Mouse (Mus musculus): ENCODE results near the gene Usp46. TPM values are rescaled to one million over a fixed set of nuclear protein-coding genes. Genes with fewer than 3 reads are reported as not detected.

The Usp46 gene
- polyA plus RNA-seq, 1 experiment from 2014 or later = 37.9 TPM

DNA sequence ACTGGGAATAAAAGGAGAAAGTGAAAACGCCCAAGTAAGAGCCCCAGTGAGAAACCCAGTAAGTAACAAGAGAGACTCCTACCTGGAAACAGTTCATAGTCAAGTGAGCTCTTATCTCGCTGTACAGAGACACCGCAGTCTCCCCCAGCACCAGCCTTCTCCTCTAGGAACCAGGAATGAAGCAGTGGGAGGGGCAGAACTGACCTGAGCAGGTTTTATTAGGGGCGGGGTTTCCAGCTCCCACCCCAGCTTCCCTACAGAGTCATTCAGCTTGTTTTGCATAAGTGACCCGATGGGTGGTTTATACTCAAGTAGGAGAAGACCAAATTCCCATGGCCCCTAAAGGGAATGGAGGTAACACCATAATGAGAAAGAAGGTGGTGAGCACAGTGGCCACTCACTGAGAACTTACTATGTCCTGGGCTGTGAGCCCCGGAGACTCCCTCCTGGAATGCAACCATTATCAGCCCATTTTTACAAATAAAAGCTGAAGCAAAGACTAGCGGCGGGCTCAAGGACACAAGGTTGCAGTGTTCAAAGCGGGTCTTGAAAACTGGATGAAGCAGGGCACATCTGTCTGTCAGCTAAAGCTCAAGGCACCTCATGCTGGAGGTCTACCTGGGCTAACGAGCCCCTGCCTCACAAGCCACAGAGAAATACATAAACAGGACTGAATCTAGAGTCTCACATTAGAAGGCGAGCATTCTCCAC, 2.5 kb downstream of the Usp46 start:
- peaks cover 3% of the 10 kb centered on the region; the same call in 1 of the 2 replicates for H3K36me3 ChIP-seq
- no peaks in the 10 kb centered on the region for H3K27me3 ChIP-seq (ENCODE audit: low read depth, poor library complexity, severe bottlenecking)
- 33% methylated on average over 11 of the region's 11 CpGs for WGBS
- no peak for DNase-seq (ENCODE audit: low spot score)
- H3K27ac ChIP-seq = peak overlapping the region; percentile 99; the same call in 1 of the 2 replicates
- H3K4me1 ChIP-seq = peaks cover 66% of the 10 kb centered on the region
- H3K4me3 ChIP-seq = peak overlapping the region; percentile 98; the same call in 1 of the 2 replicates
- H3K9me3 ChIP-seq (replicated peaks) = no peaks in the 10 kb centered on the region

DNA sequence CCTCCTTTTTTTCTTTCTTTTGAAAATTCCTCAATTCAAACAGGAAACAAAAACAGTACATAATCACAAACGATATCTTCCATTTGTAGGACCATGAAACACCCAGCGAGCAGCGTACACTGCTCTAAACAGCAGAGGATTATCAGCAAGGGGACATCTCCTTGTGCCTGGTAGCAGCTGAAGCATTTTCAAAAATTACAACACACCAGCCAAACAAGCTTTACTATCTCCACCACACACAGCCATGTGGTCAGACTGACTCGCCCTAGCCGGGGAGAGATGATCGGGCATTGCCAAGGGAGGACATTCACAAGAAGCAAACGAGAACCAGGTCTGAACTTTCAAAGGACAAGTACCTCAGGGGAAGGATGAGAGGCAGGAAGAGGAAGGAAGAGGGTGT, 3.4 kb downstream of the Usp46 start:
- WGBS = 81% methylated on average over 7 of the region's 7 CpGs
- Histone ChIP-seq H3K4me3 (no peak overlapping the region), H3K9me3 (replicated peaks) (no peaks in the 10 kb centered on the region), H3K27ac (no peak overlapping the region), H3K4me1 (peaks cover 66% of the 10 kb centered on the region), H3K27me3 (ENCODE audit: low read depth, poor library complexity, severe bottlenecking) (no peaks in the 10 kb centered on the region), H3K36me3 (peaks cover 7% of the 10 kb centered on the region; the same call in 1 of the 2 replicates)
- DNase-seq (ENCODE audit: low spot score) = no peak

DNA sequence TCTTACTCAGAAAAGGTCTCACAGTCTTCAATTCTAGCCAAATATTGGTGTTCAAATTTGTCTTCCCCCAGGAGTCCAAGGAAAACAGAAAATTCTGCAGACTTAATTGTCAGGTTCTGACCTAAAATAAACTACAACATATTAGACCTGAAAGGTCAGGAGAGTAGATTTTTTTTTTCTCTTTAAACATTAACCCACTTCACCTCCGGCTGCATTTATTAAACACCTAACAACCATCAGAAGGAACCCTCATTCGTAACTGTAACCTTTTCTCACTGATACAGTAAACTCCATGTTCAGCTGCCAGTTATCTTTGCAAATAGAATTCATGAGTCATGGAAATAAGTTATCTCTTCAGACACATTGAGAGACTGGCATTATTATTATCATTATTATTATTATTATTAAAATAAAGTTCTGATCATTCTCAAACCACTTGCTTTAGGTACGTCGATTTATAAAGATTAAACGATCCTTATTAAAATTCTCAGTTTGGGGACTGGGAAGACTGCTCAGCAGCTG, 4.9 kb downstream of the Usp46 start:
- 92% methylated on average over 5 of the region's 5 CpGs for WGBS
- no peak for DNase-seq (ENCODE audit: low spot score)
- Histone ChIP-seq H3K27me3 (ENCODE audit: low read depth, poor library complexity, severe bottlenecking) (no peaks in the 10 kb centered on the region), H3K9me3 (replicated peaks) (no peaks in the 10 kb centered on the region), H3K27ac (no peak overlapping the region), H3K36me3 (peaks cover 10% of the 10 kb centered on the region; the same call in 1 of the 2 replicates), H3K4me1 (peaks cover 50% of the 10 kb centered on the region), H3K4me3 (no peak overlapping the region)

DNA sequence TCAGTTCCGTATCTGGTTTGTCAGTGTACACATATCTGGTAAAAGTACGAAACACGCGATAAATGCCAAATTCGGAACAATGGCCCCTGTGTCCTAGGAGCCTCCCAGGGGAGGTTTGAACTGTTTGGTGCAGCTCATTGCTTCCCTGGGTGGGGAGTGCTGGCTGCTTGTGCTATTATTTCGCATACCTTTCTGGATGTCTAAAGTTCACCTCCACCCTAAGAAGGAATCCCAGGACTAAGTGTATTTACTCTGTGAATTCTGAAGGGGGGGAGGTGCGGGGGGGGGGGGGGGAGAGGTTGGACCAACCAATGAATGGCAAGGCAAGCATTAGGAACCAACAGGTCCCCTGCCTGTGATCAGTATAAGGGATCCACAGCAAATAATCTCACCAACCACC, 6.0 kb downstream of the Usp46 start:
- no peaks in the 10 kb centered on the region for H3K9me3 ChIP-seq (replicated peaks)
- DNase-seq (ENCODE audit: low spot score) = no peak
- H3K27me3 ChIP-seq (ENCODE audit: low read depth, poor library complexity, severe bottlenecking) = no peaks in the 10 kb centered on the region
- H3K4me3 ChIP-seq = no peak overlapping the region
- WGBS = 95% methylated on average over 6 of the region's 7 CpGs
- H3K36me3 ChIP-seq = peaks cover 10% of the 10 kb centered on the region; the same call in 1 of the 2 replicates
- no peak overlapping the region for H3K27ac ChIP-seq
- peaks cover 48% of the 10 kb centered on the region for H3K4me1 ChIP-seq

DNA sequence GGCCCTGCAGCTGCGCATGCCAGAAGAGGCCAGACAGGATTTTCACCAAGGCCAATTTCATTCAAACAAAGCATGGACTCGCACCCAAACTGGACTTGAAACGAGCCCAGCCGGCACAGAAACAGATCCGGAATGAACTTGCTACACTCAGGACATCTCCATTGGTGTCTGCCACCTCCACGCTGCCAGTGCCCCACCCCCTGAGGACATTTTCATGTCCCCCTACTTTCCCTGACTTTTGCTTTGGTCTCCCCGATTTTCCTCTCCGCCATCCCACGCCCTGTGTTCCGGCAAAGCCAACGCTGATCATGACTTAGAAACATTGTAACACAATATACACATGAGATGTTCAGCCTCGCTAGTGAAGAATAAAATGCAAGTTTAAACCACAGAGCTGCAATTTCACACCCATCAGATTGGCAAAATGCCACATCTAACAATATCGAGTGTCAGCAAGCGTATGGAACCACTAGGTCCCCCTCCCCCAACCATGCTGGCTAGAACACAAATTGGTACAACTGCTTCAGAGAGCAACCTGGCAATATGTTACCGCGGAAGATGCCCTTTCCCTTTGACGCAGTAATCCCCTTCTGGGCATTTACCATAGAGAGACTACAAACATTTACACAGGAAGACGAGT, 6.7 kb downstream of the Usp46 start:
- Histone ChIP-seq H3K4me1 (peaks cover 40% of the 10 kb centered on the region), H3K9me3 (replicated peaks) (no peaks in the 10 kb centered on the region), H3K27me3 (ENCODE audit: low read depth, poor library complexity, severe bottlenecking) (no peaks in the 10 kb centered on the region), H3K36me3 (peaks cover 12% of the 10 kb centered on the region; the same call in 1 of the 2 replicates), H3K27ac (no peak overlapping the region), H3K4me3 (no peak overlapping the region)
- WGBS = 92% methylated on average over 18 of the region's 18 CpGs
- no peak for DNase-seq (ENCODE audit: low spot score)

DNA sequence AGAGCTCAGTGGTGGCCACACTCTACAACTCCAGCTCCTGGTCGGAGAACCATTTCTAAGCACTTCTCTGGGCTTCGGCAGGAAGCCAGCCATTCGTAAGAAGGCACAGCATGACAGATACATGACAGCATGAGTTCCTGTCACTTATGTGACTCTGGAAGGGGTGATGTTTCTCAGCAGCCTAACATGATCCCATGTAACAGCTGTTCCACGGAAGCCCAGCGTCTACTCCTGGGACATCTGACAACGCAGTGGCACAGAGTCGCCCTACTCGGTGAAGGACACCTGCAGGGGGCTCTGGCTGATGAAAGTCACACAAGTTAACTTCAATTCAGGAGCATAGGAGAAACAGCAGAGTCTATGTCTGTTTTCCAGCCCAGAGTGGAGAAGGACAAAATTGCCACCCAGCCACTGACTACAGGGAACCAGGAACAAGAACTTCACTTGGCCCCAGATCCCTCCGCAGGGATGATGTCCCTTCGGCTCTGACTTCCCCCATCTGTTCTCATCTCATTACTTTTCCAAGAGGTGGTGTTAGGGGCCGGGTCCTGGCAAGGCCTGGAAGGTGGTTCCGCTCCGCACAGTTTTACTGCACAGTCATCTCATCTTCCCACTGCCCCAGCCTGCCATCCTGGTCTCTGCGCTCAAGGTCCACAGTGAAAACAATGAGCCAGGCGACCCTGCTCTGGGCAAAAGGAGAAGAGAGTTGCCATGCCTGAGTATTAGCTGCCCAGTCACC, 15.9 kb downstream of the Usp46 start:
- 82% methylated on average over 15 of the region's 15 CpGs for WGBS
- H3K27ac ChIP-seq = no peak overlapping the region
- no peaks in the 10 kb centered on the region for H3K27me3 ChIP-seq (ENCODE audit: low read depth, poor library complexity, severe bottlenecking)

DNA sequence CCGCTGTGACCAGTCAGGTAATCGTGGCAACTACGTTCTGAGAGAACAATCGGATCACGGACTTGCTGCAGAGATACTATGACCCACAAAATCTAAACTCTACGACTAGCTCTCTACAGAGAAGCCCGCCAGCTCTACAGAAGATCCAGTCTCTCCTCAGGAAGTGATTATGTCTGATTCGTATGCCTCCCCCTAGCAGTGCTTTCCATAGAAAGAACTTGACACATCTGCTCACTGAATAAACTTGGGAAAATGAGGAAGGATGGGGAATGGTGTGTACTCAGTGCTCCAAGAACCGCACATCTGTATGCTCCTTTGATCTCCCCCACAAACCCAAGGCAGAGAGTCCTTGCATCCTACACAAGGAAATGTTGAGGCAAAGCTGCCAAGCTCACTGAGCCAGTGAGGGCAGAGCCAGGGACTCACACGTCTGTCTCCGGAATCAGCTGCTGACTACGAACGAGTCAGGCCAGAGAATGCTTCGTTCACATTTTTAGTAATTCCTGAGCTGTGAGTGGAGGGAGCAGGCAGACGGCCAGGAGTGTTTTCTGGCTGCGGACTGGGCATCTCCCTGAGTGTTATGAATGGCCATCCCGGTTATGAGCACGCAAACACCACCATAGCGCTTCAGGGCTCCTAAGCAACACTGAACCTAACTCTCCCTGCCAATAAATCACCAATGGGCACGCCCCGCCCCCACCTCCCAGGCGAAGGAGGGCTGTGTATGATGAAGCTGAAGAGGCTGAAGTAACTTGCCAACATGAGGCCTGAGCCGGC, 16.6 kb downstream of the Usp46 start:
- DNase-seq (ENCODE audit: low spot score) = no peak

More for the DNA sequence above, 15.9 kb downstream of the Usp46 start:
- Histone ChIP-seq H3K4me1 (peaks cover 15% of the 10 kb centered on the region), H3K9me3 (replicated peaks) (no peaks in the 10 kb centered on the region), H3K4me3 (no peak overlapping the region), H3K36me3 (peaks cover 49% of the 10 kb centered on the region)
- DNase-seq (ENCODE audit: low spot score) = no peak

DNA sequence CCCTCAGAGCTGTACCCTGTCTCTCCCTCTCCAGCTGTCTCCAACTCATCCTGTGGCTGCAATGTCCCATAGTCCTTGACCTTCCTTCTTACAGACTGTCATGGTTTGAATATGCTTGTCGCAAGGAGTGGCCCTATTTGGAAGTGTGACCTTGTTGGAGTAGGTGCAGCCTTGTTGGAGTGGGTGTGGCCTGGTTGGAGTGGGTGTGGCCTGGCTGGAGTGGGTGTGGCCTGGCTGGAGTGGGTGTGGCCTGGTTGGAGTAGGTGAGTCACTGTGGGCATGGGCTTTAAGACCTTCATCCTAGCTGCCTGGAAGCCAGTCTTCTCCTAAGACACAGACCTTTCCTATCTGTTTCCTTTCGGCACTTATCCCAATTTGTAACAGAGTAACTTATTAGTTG, 17.3 kb downstream of the Usp46 start:
- H3K36me3 ChIP-seq = peaks cover 51% of the 10 kb centered on the region
- H3K9me3 ChIP-seq (replicated peaks) = no peaks in the 10 kb centered on the region
- H3K4me3 ChIP-seq = no peak overlapping the region
- no peak overlapping the region for H3K27ac ChIP-seq
- no peaks in the 10 kb centered on the region for H3K27me3 ChIP-seq (ENCODE audit: low read depth, poor library complexity, severe bottlenecking)
- DNase-seq (ENCODE audit: low spot score) = no peak
- 96% methylated on average over 2 of the region's 2 CpGs for WGBS
- H3K4me1 ChIP-seq = peaks cover 15% of the 10 kb centered on the region

More for the DNA sequence above, 16.6 kb downstream of the Usp46 start:
- Histone ChIP-seq H3K27ac (no peak overlapping the region), H3K4me3 (no peak overlapping the region), H3K4me1 (peaks cover 15% of the 10 kb centered on the region), H3K9me3 (replicated peaks) (no peaks in the 10 kb centered on the region), H3K27me3 (ENCODE audit: low read depth, poor library complexity, severe bottlenecking) (no peaks in the 10 kb centered on the region), H3K36me3 (peaks cover 51% of the 10 kb centered on the region)
- 89% methylated on average over 23 of the region's 23 CpGs for WGBS

DNA sequence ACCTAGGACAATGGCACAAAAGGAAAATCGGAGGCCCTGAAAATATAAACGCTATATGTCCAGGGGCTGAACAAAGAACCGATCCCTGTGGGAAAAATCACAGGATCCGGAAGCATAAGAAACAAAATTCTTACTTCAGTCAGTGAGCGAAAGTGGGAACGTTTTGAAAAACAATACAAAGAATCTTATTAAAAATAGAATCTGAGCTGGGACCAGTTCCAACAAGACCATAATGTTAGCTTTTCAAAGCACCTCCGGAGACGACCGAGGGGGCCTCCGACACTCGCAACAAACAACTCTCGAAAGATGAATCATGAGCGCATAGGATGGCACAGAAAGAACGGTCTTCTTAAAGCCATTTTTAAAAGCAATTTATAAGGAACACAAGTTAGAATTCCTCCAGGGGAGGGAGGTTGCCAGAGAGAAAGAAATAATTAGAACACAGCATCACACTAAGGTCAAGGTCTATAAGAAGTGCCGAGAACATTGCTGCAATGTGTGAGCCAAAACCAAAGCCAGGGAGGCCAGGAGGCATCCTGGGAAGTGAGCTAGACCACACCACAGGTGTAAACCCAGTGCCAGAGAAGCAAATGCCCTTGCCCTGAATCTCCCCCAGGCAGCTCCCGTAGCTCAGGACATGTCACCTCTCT, 19.3 kb downstream of the Usp46 start:
- H3K9me3 ChIP-seq (replicated peaks) = no peaks in the 10 kb centered on the region
- 97% methylated on average over 16 of the region's 16 CpGs for WGBS
- peaks cover 29% of the 10 kb centered on the region for H3K4me1 ChIP-seq
- no peak for DNase-seq (ENCODE audit: low spot score)
- peaks cover 45% of the 10 kb centered on the region for H3K36me3 ChIP-seq
- H3K4me3 ChIP-seq = no peak overlapping the region
- no peaks in the 10 kb centered on the region for H3K27me3 ChIP-seq (ENCODE audit: low read depth, poor library complexity, severe bottlenecking)
- H3K27ac ChIP-seq = no peak overlapping the region

DNA sequence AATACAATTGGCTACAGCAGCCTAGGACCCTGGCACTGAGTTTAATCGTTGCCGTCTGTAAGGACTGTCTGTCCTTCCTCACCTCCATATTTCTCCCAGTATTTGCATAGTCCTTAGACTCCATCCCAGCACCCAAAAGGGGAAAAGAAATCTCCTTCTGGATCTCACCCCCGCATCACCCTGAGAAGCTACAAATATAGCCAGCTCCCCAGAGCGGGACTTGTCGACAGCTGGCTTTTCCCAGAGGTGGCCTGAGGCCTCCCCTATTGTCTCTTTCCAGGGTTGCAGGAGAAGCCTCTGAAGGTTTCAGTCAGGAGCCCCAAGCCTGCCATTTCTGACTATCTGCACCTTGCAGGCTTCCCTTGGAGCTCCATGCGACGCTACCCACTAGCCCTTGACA, 23.6 kb downstream of the Usp46 start:
- Histone ChIP-seq H3K27ac (no peak overlapping the region), H3K9me3 (replicated peaks) (no peaks in the 10 kb centered on the region), H3K27me3 (ENCODE audit: low read depth, poor library complexity, severe bottlenecking) (no peaks in the 10 kb centered on the region), H3K36me3 (peaks cover 28% of the 10 kb centered on the region), H3K4me3 (no peak overlapping the region), H3K4me1 (peaks cover 19% of the 10 kb centered on the region)
- no peak for DNase-seq (ENCODE audit: low spot score)
- WGBS = 75% methylated on average over 7 of the region's 7 CpGs

DNA sequence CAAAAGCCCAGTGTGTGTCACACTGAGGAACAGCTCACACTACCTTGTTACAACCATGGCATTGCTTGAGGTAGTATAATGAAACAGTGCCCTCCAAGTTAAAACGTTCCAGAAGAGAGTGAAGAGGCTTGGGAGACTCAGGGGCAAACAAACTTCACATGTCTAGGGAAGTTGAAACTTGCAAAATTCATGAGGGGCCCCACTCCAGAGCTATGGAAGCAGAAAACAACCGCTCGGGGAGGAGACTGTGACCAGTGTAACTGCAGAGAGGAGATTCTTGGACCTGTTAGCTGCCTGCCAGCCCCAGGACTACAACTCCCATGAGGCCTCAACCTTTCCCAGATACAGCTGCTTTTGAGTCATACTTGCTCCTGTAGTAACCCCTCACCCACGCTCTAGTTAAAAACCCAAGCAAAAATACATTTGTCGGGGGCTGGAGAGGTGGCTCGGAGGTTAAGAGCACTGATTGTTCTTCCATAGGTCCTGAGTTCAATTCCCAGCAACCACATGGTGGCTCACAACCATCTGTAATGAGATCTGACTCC, 25.4 kb downstream of the Usp46 start:
- DNase-seq (ENCODE audit: low spot score) = no peak
- Histone ChIP-seq H3K9me3 (replicated peaks) (no peaks in the 10 kb centered on the region), H3K4me3 (no peak overlapping the region), H3K36me3 (peaks cover 20% of the 10 kb centered on the region), H3K27me3 (ENCODE audit: low read depth, poor library complexity, severe bottlenecking) (no peaks in the 10 kb centered on the region), H3K27ac (no peak overlapping the region), H3K4me1 (peaks cover 19% of the 10 kb centered on the region)
- WGBS = 79% methylated on average over 6 of the region's 6 CpGs

DNA sequence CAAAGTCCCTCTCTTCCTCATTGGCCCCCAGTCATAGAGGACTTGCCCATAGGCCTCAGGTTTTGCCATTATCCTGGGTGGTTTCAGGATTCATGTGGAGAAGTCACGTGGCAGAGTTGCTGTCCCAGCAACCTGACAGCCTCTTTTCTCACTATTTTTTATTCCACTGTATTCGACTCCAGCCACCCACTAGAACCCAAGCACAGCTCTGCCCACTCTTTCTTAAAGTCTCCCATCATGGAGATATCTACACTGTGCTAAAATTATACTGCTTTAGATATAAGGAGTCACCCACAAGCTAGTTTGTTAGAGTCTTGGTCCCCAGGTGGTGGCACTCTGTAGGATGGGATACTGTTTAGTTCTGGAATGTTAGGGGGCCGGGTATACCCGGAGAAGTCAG, 27.7 kb downstream of the Usp46 start:
- no peak overlapping the region for H3K4me3 ChIP-seq
- peaks cover 28% of the 10 kb centered on the region for H3K36me3 ChIP-seq
- no peak for DNase-seq (ENCODE audit: low spot score)
- WGBS = 92% methylated on average over 4 of the region's 4 CpGs
- no peaks in the 10 kb centered on the region for H3K9me3 ChIP-seq (replicated peaks)
- H3K27me3 ChIP-seq (ENCODE audit: low read depth, poor library complexity, severe bottlenecking) = no peaks in the 10 kb centered on the region
- H3K4me1 ChIP-seq = peaks cover 19% of the 10 kb centered on the region
- no peak overlapping the region for H3K27ac ChIP-seq
